Mouse (Mus musculus) neural tube, embryonic 13.5 days (tissue): ENCODE measurements around the gene Coq2. TPM values are rescaled to one million over a fixed set of nuclear protein-coding genes. Genes with fewer than 3 reads are reported as not detected.

Experiments used
- ATAC-seq: fragments of 200-750 bp; cut with Nextera tagmentation; 2 replicates; pipeline ENCODE4 v1.8.0; 2017; ENCODE audit warnings: low read depth, mild to moderate bottlenecking, moderate TSS enrichment, moderate library complexity
- H3K27ac ChIP-seq: fragments of 300-500 bp; sonication (generic); replicated peaks from 2 replicates; pipeline ENCODE4 v1.5.1; 2015; ENCODE audit warnings: moderate library complexity, mild to moderate bottlenecking, inconsistent platforms
- H3K27me3 ChIP-seq: fragments of 300-500 bp; sonication (generic); 2 replicates; pipeline ENCODE4 v1.6.1; 2015; ENCODE audit warnings: mild to moderate bottlenecking, inconsistent platforms
- H3K36me3 ChIP-seq: fragments of 300-500 bp; sonication (generic); 2 replicates; pipeline ENCODE4 v1.6.1; 2015; ENCODE audit warnings: mild to moderate bottlenecking, inconsistent platforms
- H3K4me1 ChIP-seq: fragments of 300-500 bp; sonication (generic); replicated peaks from 2 replicates; pipeline ENCODE4 v1.6.1; 2015; ENCODE audit warnings: inconsistent platforms
- H3K4me2 ChIP-seq: fragments of 300-500 bp; sonication (generic); 2 replicates; pipeline ENCODE4 v1.6.1; 2015; ENCODE audit warnings: inconsistent platforms, mild to moderate bottlenecking, moderate library complexity
- H3K4me3 ChIP-seq: fragments of 300-500 bp; sonication (generic); 2 replicates; pipeline ENCODE4 v1.5.1; 2015; ENCODE audit warnings: mild to moderate bottlenecking, inconsistent platforms
- H3K9ac ChIP-seq: fragments of 300-500 bp; sonication (generic); 2 replicates; pipeline ENCODE4 v1.6.1; 2015; ENCODE audit warnings: moderate library complexity, mild to moderate bottlenecking, inconsistent platforms
- H3K9me3 ChIP-seq: fragments of 300-500 bp; sonication (generic); 2 replicates; pipeline ENCODE4 v1.6.1; 2016; ENCODE audit warnings: inconsistent platforms
- WGBS: fragments of 180-500 bp; shearing (Covaris S2); methylation state at CpG from one replicate; pipeline ENCODE4 v1.1.7; 2015; 5-methylcytosine and 5-hydroxymethylcytosine counted together
- polyA plus RNA-seq: library from polyadenylated mRNA; unstranded; fragments of >200 nt; fragmentation: Nextera tagmentation; extraction: Ambion mirVana; gene quantifications from 2 replicates; pipeline ENCODE4 v1.2.1, GENCODE M21; 2015

The Coq2 gene
- polyA plus RNA-seq: 46.6 and 49.0 TPM in 2 replicates

GRCm38 (mm10) chr5:100674711-100675376 lies at the start of gene Coq2:
Gene Coq2, minus strand, starts transcription at chr5:100675140.
- H3K27me3 ChIP-seq: no peaks in the 10 kb centered on the region
- H3K4me1 ChIP-seq: peaks cover 22% of the 10 kb centered on the region
- WGBS: 12% methylated on average over 17 of the region's 17 CpGs
- H3K9ac ChIP-seq: peak within 1 kb of the TSS; percentile 90
- 0 out of 2 replicates have a peak, but pooled peaks have one; percentile 48 for ATAC-seq
- peak within 1 kb of the TSS; percentile 80 for H3K4me3 ChIP-seq
- H3K27ac ChIP-seq: peak within 1 kb of the TSS; percentile 49; the same call in 1 of the 2 replicates
- H3K36me3 ChIP-seq: no peaks in the 10 kb centered on the region
- H3K4me2 ChIP-seq: peak within 1 kb of the TSS; percentile 80
- no peaks in the 10 kb centered on the region for H3K9me3 ChIP-seq

GRCm38 (mm10) chr5:100719235-100720088 lies 44.5 kb upstream of the Coq2 start, which contains the start of gene Hpse:
Gene Hpse, minus strand, starts transcription at chr5:100719716.
- Histone ChIP-seq H3K4me3 (peak within 1 kb of the TSS; percentile 48), H3K27me3 (peaks cover 34% of the 10 kb centered on the region), H3K9me3 (no peaks in the 10 kb centered on the region), H3K4me2 (peak within 1 kb of the TSS; percentile 92), H3K9ac (peak within 1 kb of the TSS; percentile 67), H3K4me1 (peaks cover 17% of the 10 kb centered on the region), H3K27ac (no peak within 1 kb of the TSS), H3K36me3 (no peaks in the 10 kb centered on the region)
- ATAC-seq: peak; percentile 47
- WGBS: under 1% methylated on average over 52 of the region's 56 CpGs

GRCm38 (mm10) chr5:100716762-100717161 lies 41.8 kb upstream of the Coq2 start:
- no peak overlapping the region for H3K4me3 ChIP-seq
- no peak overlapping the region for H3K27ac ChIP-seq
- H3K27me3 ChIP-seq: peaks cover 34% of the 10 kb centered on the region
- no peaks in the 10 kb centered on the region for H3K9me3 ChIP-seq
- WGBS: 95% methylated on average over 15 of the region's 15 CpGs
- peaks cover 17% of the 10 kb centered on the region for H3K4me1 ChIP-seq
- no peak overlapping the region for H3K4me2 ChIP-seq
- no peak for ATAC-seq
- no peak overlapping the region for H3K9ac ChIP-seq
- H3K36me3 ChIP-seq: no peaks in the 10 kb centered on the region

GRCm38 (mm10) chr5:100711219-100711618 lies 36.3 kb upstream of the Coq2 start:
- Histone ChIP-seq H3K27ac (no peak overlapping the region), H3K9ac (no peak overlapping the region), H3K4me1 (no peaks in the 10 kb centered on the region), H3K4me3 (no peak overlapping the region), H3K36me3 (no peaks in the 10 kb centered on the region), H3K27me3 (no peaks in the 10 kb centered on the region), H3K4me2 (no peak overlapping the region), H3K9me3 (no peaks in the 10 kb centered on the region)
- no peak for ATAC-seq
- WGBS: 96% methylated on average over 6 of the region's 6 CpGs

- Histone ChIP-seq H3K27me3 (no peaks in the 10 kb centered on the region), H3K27ac (no peak overlapping the region), H3K9ac (no peak overlapping the region), H3K9me3 (no peaks in the 10 kb centered on the region), H3K4me3 (no peak overlapping the region), H3K4me1 (no peaks in the 10 kb centered on the region), H3K36me3 (no peaks in the 10 kb centered on the region), H3K4me2 (no peak overlapping the region)
- WGBS: 72% methylated on average over 2 of the region's 2 CpGs
- no peak for ATAC-seq
Observed at GRCm38 (mm10) chr5:100710012-100710411, 35.1 kb upstream of the Coq2 start.

- no peak overlapping the region for H3K4me2 ChIP-seq
- no peaks in the 10 kb centered on the region for H3K27me3 ChIP-seq
- ATAC-seq: no peak
- no peak overlapping the region for H3K27ac ChIP-seq
- H3K36me3 ChIP-seq: no peaks in the 10 kb centered on the region
- H3K9me3 ChIP-seq: no peaks in the 10 kb centered on the region
- no peak overlapping the region for H3K9ac ChIP-seq
- WGBS: 89% methylated on average over 6 of the region's 6 CpGs
- no peaks in the 10 kb centered on the region for H3K4me1 ChIP-seq
- H3K4me3 ChIP-seq: no peak overlapping the region
Observed at GRCm38 (mm10) chr5:100709035-100709434, 34.1 kb upstream of the Coq2 start.

- H3K27ac ChIP-seq: no peak overlapping the region
- H3K9me3 ChIP-seq: no peaks in the 10 kb centered on the region
- no peaks in the 10 kb centered on the region for H3K36me3 ChIP-seq
- H3K4me3 ChIP-seq: no peak overlapping the region
- H3K4me2 ChIP-seq: no peak overlapping the region
- no peak for ATAC-seq
- no peaks in the 10 kb centered on the region for H3K4me1 ChIP-seq
- 40% methylated on average over 8 of the region's 8 CpGs for WGBS
- no peak overlapping the region for H3K9ac ChIP-seq
- no peaks in the 10 kb centered on the region for H3K27me3 ChIP-seq
Observed at GRCm38 (mm10) chr5:100706675-100707074, 31.7 kb upstream of the Coq2 start.

- WGBS: 100% methylated on average over 2 of the region's 2 CpGs
- no peaks in the 10 kb centered on the region for H3K36me3 ChIP-seq
Observed at GRCm38 (mm10) chr5:100704272-100704671, 29.3 kb upstream of the Coq2 start.

GRCm38 (mm10) chr5:100702325-100702724 lies 27.4 kb upstream of the Coq2 start:
- no peak overlapping the region for H3K9ac ChIP-seq
- no peak overlapping the region for H3K4me2 ChIP-seq
- H3K27me3 ChIP-seq: no peaks in the 10 kb centered on the region
- 89% methylated on average over 3 of the region's 3 CpGs for WGBS
- H3K27ac ChIP-seq: no peak overlapping the region
- ATAC-seq: no peak
- H3K4me1 ChIP-seq: no peaks in the 10 kb centered on the region
- no peaks in the 10 kb centered on the region for H3K9me3 ChIP-seq
- H3K36me3 ChIP-seq: no peaks in the 10 kb centered on the region
- no peak overlapping the region for H3K4me3 ChIP-seq

More at GRCm38 (mm10) chr5:100704272-100704671, 29.3 kb upstream of the Coq2 start:
- Histone ChIP-seq H3K9ac (no peak overlapping the region), H3K4me3 (no peak overlapping the region), H3K4me1 (no peaks in the 10 kb centered on the region), H3K9me3 (no peaks in the 10 kb centered on the region), H3K27ac (no peak overlapping the region), H3K4me2 (no peak overlapping the region), H3K27me3 (no peaks in the 10 kb centered on the region)
- ATAC-seq: no peak

GRCm38 (mm10) chr5:100700861-100701620 lies 26.1 kb upstream of the Coq2 start:
- Histone ChIP-seq H3K4me3 (no peak overlapping the region), H3K9ac (no peak overlapping the region), H3K9me3 (no peaks in the 10 kb centered on the region), H3K4me2 (no peak overlapping the region), H3K4me1 (no peaks in the 10 kb centered on the region), H3K36me3 (no peaks in the 10 kb centered on the region), H3K27me3 (no peaks in the 10 kb centered on the region), H3K27ac (no peak overlapping the region)
- 84% methylated on average over 13 of the region's 13 CpGs for WGBS
- ATAC-seq: no peak

GRCm38 (mm10) chr5:100697886-100698285 lies 22.9 kb upstream of the Coq2 start:
- Histone ChIP-seq H3K9ac (no peak overlapping the region), H3K27ac (no peak overlapping the region), H3K4me3 (no peak overlapping the region), H3K9me3 (no peaks in the 10 kb centered on the region), H3K27me3 (no peaks in the 10 kb centered on the region), H3K4me2 (no peak overlapping the region), H3K4me1 (no peaks in the 10 kb centered on the region), H3K36me3 (no peaks in the 10 kb centered on the region)
- ATAC-seq: no peak
- 79% methylated on average over 2 of the region's 2 CpGs for WGBS

- 77% methylated on average over 2 of the region's 2 CpGs for WGBS
Observed at GRCm38 (mm10) chr5:100697398-100697797, 22.5 kb upstream of the Coq2 start.

More at GRCm38 (mm10) chr5:100697398-100697797, 22.5 kb upstream of the Coq2 start:
- no peak overlapping the region for H3K4me3 ChIP-seq
- H3K9ac ChIP-seq: no peak overlapping the region
- no peak overlapping the region for H3K4me2 ChIP-seq
- H3K27me3 ChIP-seq: no peaks in the 10 kb centered on the region
- no peaks in the 10 kb centered on the region for H3K9me3 ChIP-seq
- H3K4me1 ChIP-seq: no peaks in the 10 kb centered on the region
- ATAC-seq: no peak
- H3K36me3 ChIP-seq: no peaks in the 10 kb centered on the region
- no peak overlapping the region for H3K27ac ChIP-seq
